Mouse (Mus musculus) megakaryocyte-erythroid progenitor cell, adult 5-6 weeks (primary cell): Measurements from ENCODE around the gene Crocc. TPM values are rescaled to one million over a fixed set of nuclear protein-coding genes. Genes with fewer than 3 reads are reported as not detected.

Experiments
- ATAC-seq: replicated peaks from 2 replicates; pipeline ENCODE4 v1.8.0; 2016; ENCODE audit warnings: mild to moderate bottlenecking, inconsistent platforms; ENCODE audit not compliant: severe bottlenecking, poor library complexity, low FRiP score, low TSS enrichment
- total RNA-seq, 2 experiments: library from RNA; stranded (forward) in 1 of 2; stranded (reverse) in 1 of 2; fragments of 200-1000, 215-1000 nt in 1 of 2; fragments of >200 nt in 1 of 2; fragmentation: Nextera tagmentation in 1 of 2; gene quantifications; 2 replicates each; pipeline ENCODE4 v1.2.3; 2014 to 2017

Crocc gene
- total RNA-seq, 2 experiments from 2014 or later: 5.7 to 8.9 TPM

- ATAC-seq: no peak
Measured at GRCm38 (mm10) chr4:141030541-141031206, 29.7 kb downstream of the Crocc start.

- no peak for ATAC-seq
Measured at GRCm38 (mm10) chr4:141024992-141025391, 35.4 kb downstream of the Crocc start.

- ATAC-seq: no peak
Measured at GRCm38 (mm10) chr4:141024052-141024451, 36.3 kb downstream of the Crocc start.

- ATAC-seq: no peak
Measured at GRCm38 (mm10) chr4:141021614-141021929, 38.8 kb downstream of the Crocc start.

- no peak for ATAC-seq
Measured at GRCm38 (mm10) chr4:141020811-141021613, 39.3 kb downstream of the Crocc start.

GRCm38 (mm10) chr4:141020220-141020619, 40.1 kb downstream of the Crocc start:
- no peak for ATAC-seq

- no peak for ATAC-seq
Measured at GRCm38 (mm10) chr4:141017657-141018436, 42.5 kb downstream of the Crocc start.

- ATAC-seq: no peak
Measured at GRCm38 (mm10) chr4:141016311-141016710, 44.0 kb downstream of the Crocc start.

- no peak for ATAC-seq
Measured at GRCm38 (mm10) chr4:141015356-141015755, 45.0 kb downstream of the Crocc start.

GRCm38 (mm10) chr4:141014856-141015255, 45.5 kb downstream of the Crocc start:
- ATAC-seq: no peak

GRCm38 (mm10) chr4:141014114-141014513, 46.2 kb downstream of the Crocc start:
- no peak for ATAC-seq

GRCm38 (mm10) chr4:141012558-141012957, 47.8 kb downstream of the Crocc start:
- no peak for ATAC-seq

- no peak for ATAC-seq
Measured at GRCm38 (mm10) chr4:141011556-141012328, 48.6 kb downstream of the Crocc start.

GRCm38 (mm10) chr4:141010941-141011429, 49.4 kb downstream of the Crocc start:
- no peak for ATAC-seq

- no peak for ATAC-seq
Measured at GRCm38 (mm10) chr4:141010526-141010925, 49.8 kb downstream of the Crocc start.

GRCm38 (mm10) chr4:141010118-141010517, 50.2 kb downstream of the Crocc start, which contains the start of gene Mfap2:
Gene Mfap2 (plus strand): TSS chr4:141010418.
- ATAC-seq: no peak

- peak; percentile 95 for ATAC-seq
Measured at GRCm38 (mm10) chr4:141008028-141008427, 52.3 kb downstream of the Crocc start.

- ATAC-seq: no peak
Measured at GRCm38 (mm10) chr4:141005983-141006382, 54.4 kb downstream of the Crocc start.

- ATAC-seq: peak; percentile 59
Measured at GRCm38 (mm10) chr4:140996812-140997211, 63.5 kb downstream of the Crocc start.
